Mouse (Mus musculus): ENCODE data around the gene Leng1. TPM values are rescaled to one million over a fixed set of nuclear protein-coding genes. Genes with fewer than 3 reads are reported as not detected.

The Leng1 gene
- polyA plus RNA-seq (2012; rRNA removed), result 1.7 and 3.3 TPM in 2 replicates
- polyA plus RNA-seq (2014; fragmentation: Nextera tagmentation; extraction: Ambion mirVana), result 4.0 and 4.3 TPM in 2 replicates

- Histone ChIP-seq H3K27ac (peak within 1 kb of the TSS; percentile 79), H3K27me3 (ENCODE audit: control insufficient read depth, insufficient read depth, low read length) (no peaks in the 10 kb centered on the region), H3K36me3 (replicated peaks; ENCODE audit: control insufficient read depth, insufficient read depth, low read depth) (peaks cover 23% of the 10 kb centered on the region), H3K4me2 (ENCODE audit: low read depth) (peak within 1 kb of the TSS; percentile 96), H3K9me3 (ENCODE audit: control insufficient read depth, low read length) (no peaks in the 10 kb centered on the region), H3K4me3 (ENCODE audit: insufficient read depth in 1 of 2, low read depth in 2 of 2, low read length in 2 of 2) (peak within 1 kb of the TSS; percentile 78 to 79), H3K4me1 (replicated peaks; ENCODE audit: control insufficient read depth in 2 of 2, insufficient read depth in 2 of 2, low read length in 1 of 2) (peaks cover 20 to 22% of the 10 kb centered on the region in 2 experiments), H3K9ac (replicated peaks) (peak within 1 kb of the TSS; percentile 77)
- DNase-seq (ENCODE audit: low read depth in 3 of 3, low spot score in 3 of 3) (peak; percentile 97 to 98 (median 98)), ATAC-seq (ENCODE audit: insufficient read depth) (peak; percentile 98)
- TF ChIP-seq EP300 (IDR thresholded peaks at IDR 0.05; ENCODE audit: low read depth) (0 out of 2 replicates have a peak, but pooled peaks have one; percentile 27), CTCF (IDR thresholded peaks at IDR 0.05; ENCODE audit: low read depth) (no peak)
- WGBS (ENCODE audit: insufficient replicate concordance), result 2% methylated on average over 45 of the region's 45 CpGs
Observed at GRCm38 (mm10) chr7:3665215-3666114, at the start of gene Leng1. TSS of gene Leng1 (minus strand) at chr7:3665840.

- Histone ChIP-seq H3K36me3 (replicated peaks; ENCODE audit: control insufficient read depth, insufficient read depth, low read depth) (no peaks in the 10 kb centered on the region), H3K27me3 (ENCODE audit: control insufficient read depth, insufficient read depth, low read length) (no peaks in the 10 kb centered on the region), H3K4me2 (ENCODE audit: low read depth) (no peak overlapping the region), H3K9ac (replicated peaks) (no peak overlapping the region), H3K9me3 (ENCODE audit: control insufficient read depth, low read length) (no peaks in the 10 kb centered on the region), H3K4me1 (replicated peaks; ENCODE audit: control insufficient read depth in 2 of 2, insufficient read depth in 2 of 2, low read length in 1 of 2) (no peaks in the 10 kb centered on the region; a peak in 1 of 4 replicates), H3K27ac (no peak overlapping the region), H3K4me3 (ENCODE audit: insufficient read depth in 1 of 2, low read depth in 2 of 2, low read length in 2 of 2) (no peak overlapping the region)
- TF ChIP-seq EP300 (IDR thresholded peaks at IDR 0.05; ENCODE audit: low read depth) (no peak), CTCF (IDR thresholded peaks at IDR 0.05; ENCODE audit: low read depth) (no peak)
- ATAC-seq (ENCODE audit: insufficient read depth) (no peak), DNase-seq (ENCODE audit: low read depth in 3 of 3, low spot score in 3 of 3) (no peak)
- WGBS (ENCODE audit: insufficient replicate concordance), result 5% methylated on average over 1 of the region's 1 CpGs
Observed at GRCm38 (mm10) chr7:3715249-3715648, 49.6 kb upstream of the Leng1 start.

GRCm38 (mm10) chr7:3712264-3712942, 46.8 kb upstream of the Leng1 start:
- Histone ChIP-seq H3K27ac (no peak overlapping the region), H3K9ac (replicated peaks) (no peak overlapping the region), H3K4me1 (replicated peaks; ENCODE audit: control insufficient read depth in 2 of 2, insufficient read depth in 2 of 2, low read length in 1 of 2) (no peaks in the 10 kb centered on the region; a peak in 1 of 4 replicates), H3K36me3 (replicated peaks; ENCODE audit: control insufficient read depth, insufficient read depth, low read depth) (peaks cover 3% of the 10 kb centered on the region), H3K27me3 (ENCODE audit: control insufficient read depth, insufficient read depth, low read length) (no peaks in the 10 kb centered on the region), H3K4me3 (ENCODE audit: insufficient read depth in 1 of 2, low read depth in 2 of 2, low read length in 2 of 2) (no peak overlapping the region), H3K9me3 (ENCODE audit: control insufficient read depth, low read length) (no peaks in the 10 kb centered on the region), H3K4me2 (ENCODE audit: low read depth) (no peak overlapping the region)
- ATAC-seq (ENCODE audit: insufficient read depth) (no peak), DNase-seq (ENCODE audit: low read depth in 3 of 3, low spot score in 3 of 3) (no peak)
- no peak for TF ChIP-seq EP300 (IDR thresholded peaks at IDR 0.05; ENCODE audit: low read depth)
- no peak for TF ChIP-seq CTCF (IDR thresholded peaks at IDR 0.05; ENCODE audit: low read depth)
- 36% methylated on average over 5 of the region's 5 CpGs for WGBS (ENCODE audit: insufficient replicate concordance)

- H3K27me3 ChIP-seq (ENCODE audit: control insufficient read depth, insufficient read depth, low read length), result no peaks in the 10 kb centered on the region
- no peak overlapping the region for H3K4me2 ChIP-seq (ENCODE audit: low read depth)
- ATAC-seq (ENCODE audit: insufficient read depth) (no peak), DNase-seq (ENCODE audit: low read depth in 3 of 3, low spot score in 3 of 3) (no peak)
- H3K4me3 ChIP-seq (ENCODE audit: insufficient read depth in 1 of 2, low read depth in 2 of 2, low read length in 2 of 2), result no peak overlapping the region
- H3K4me1 ChIP-seq (replicated peaks; ENCODE audit: control insufficient read depth in 2 of 2, insufficient read depth in 2 of 2, low read length in 1 of 2), result peaks cover 5 to 10% of the 10 kb centered on the region in 2 experiments; a peak in 2 of 4 replicates
- TF ChIP-seq CTCF (IDR thresholded peaks at IDR 0.05; ENCODE audit: low read depth) (no peak), EP300 (IDR thresholded peaks at IDR 0.05; ENCODE audit: low read depth) (no peak)
- WGBS (ENCODE audit: insufficient replicate concordance), result 42% methylated on average over 1 of the region's 1 CpGs
- no peaks in the 10 kb centered on the region for H3K9me3 ChIP-seq (ENCODE audit: control insufficient read depth, low read length)
- peaks cover 32% of the 10 kb centered on the region for H3K36me3 ChIP-seq (replicated peaks; ENCODE audit: control insufficient read depth, insufficient read depth, low read depth)
- no peak overlapping the region for H3K9ac ChIP-seq (replicated peaks)
- H3K27ac ChIP-seq, result no peak overlapping the region
Observed at GRCm38 (mm10) chr7:3709000-3709399, 43.4 kb upstream of the Leng1 start.
